Mouse (Mus musculus) lung, postnatal 10 days (tissue): Measurements from ENCODE around the gene Olfr541.
"Not testable (repeated sequence)": the region's sequence is repeated elsewhere in the genome, so short reads cannot be mapped to it uniquely, and the experiment has no call there.

Experiments used
- DNase-seq: peaks from one replicate; pipeline ENCODE4 v3.0.0; 2021

The Olfr541 gene

DNA sequence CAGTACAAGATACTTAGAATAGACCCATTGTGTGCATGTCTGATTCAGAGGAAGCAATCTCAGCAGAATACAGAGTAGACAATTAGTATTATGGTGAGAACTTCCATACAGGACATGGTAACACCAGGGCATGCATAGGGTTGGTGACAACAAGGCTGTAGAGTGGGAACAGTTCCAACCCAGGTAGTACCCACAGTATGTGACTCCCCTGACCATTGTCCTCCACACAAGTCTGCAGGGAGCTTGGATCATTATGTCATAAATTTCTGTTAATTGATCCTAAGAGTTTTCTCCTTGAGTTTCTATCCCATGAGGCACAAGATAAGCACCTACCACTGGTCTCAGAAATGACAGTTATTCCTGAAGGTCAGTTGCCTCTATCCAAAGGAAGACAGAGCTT lies at the start of gene Olfr541:
Gene Olfr541 (plus strand): TSS at position 301 of the 400 bp plus-strand sequence.
- no peak for DNase-seq

DNA sequence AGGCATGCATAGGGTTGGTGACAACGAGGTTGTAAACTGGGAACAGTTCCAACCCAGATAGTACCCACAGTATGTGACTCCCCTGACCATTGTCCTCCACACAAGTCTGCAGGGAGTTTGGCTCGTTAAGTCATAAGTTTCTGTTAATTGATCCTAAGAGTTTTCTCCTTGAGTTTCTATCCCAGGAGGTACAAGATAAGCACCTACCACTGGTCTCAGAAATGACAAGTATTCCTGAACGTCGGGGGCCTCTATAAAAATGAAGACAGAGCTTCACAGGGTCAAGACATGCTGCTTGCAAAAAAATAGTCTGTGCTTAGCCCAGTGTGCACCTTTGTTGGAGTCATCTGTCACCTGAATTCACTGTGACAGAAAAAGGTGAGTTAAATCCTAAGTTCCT lies 37.4 kb upstream of the Olfr541 start, which contains the start of gene Olfr539:
Gene Olfr539 (plus strand): TSS at position 301 of the 400 bp plus-strand sequence.
- DNase-seq: no peak

DNA sequence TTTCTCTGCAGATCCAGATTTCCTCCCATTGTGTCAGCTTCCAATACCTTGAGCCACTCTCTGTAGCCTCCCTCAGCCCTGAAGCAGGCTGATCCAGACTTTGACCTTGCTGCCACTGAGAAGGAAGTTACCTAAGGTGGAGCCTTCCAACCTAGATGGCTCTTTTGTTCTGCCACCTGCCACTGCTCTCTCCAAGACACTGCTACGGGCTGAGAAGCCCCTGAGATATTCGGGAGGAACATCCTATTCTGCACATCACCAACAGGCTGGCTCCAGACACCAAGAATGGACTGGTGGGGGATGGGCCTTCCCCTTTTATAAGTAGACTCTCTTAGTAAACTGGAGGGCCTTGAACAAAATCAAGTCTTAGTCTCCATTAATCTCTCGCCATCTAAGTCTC lies 26.4 kb upstream of the Olfr541 start:
- DNase-seq: not testable (repeated sequence)

DNA sequence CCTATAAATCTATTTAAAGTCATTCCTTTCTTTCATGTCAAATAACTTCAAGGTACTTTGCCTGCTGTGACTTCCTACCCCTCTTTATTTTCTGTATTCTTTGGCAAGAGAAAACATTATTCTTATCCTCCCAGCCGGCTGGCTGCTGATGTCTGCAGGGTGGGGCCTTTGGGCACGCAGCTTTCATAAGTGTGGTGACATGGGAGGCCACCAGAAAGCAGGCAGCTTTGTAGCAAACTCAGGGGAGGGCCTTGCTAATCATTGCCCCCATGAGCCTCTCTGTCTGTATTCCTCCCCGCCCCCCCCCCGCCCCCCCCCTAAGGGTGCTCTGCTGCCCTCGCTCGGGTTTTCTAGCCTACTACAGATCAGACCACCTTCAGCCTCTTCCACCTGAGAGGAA lies 21.2 kb upstream of the Olfr541 start:
- DNase-seq: no peak

DNA sequence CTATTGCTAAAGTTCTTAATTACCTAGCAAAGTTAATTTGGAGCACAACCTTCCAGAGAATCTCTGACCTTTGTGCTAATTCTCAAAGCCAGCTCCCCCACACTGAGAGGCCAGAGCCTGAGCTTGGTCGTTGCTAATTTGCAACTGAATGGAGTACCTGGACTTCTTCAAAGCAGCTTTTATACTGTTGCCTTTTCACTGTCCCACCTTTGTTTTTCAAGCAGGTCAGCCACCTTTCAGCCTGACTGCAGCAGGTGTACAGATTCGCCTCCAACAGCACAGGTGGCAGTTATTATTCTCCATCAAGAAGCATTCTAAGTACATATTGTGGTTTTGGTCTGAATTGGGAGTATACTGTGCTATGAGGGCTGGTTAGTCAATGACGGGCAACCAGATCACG lies 17.5 kb upstream of the Olfr541 start:
- not testable (repeated sequence) for DNase-seq

DNA sequence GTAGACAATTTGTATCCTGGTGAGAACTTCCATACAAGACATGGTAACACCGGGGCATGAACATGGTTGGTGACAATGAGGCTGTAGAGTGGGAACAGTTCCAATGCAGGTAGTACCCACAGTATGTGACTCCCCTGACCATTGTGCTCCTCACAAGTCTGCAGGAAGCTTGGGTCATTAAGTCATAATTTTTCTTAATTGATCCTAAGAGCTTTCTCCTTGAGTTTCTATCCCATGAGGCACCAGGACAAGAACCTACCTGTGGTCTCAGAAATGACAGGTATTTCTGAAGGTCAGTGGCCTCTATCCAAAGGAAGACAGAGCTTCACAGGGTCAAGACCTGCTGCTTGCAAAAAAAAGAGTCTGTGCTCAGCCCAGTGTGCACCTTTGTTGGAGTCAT lies 15.4 kb upstream of the Olfr541 start, which contains the start of gene Olfr45:
Gene Olfr45 (plus strand): TSS at position 301 of the 400 bp plus-strand sequence.
- DNase-seq: no peak

DNA sequence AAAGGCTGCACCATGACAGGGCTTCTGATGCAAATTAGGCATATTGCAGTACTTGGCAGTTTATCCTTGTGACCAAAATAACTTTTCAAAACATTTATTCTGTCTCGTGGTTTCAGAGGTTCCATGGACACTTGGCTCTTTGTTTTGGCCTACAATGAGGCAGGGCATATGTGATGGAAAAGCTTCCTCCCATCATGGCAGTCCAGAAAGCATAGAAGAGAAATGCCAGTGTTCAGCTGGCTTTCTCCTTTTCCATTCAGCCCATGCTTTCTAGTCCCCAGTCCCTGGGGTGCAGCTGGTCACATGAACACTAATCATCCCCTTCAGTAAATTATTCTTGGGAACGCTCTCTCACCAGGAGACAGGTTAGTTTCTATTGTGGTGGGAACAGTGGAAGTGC lies 9.3 kb downstream of the Olfr541 start:
- no peak for DNase-seq

DNA sequence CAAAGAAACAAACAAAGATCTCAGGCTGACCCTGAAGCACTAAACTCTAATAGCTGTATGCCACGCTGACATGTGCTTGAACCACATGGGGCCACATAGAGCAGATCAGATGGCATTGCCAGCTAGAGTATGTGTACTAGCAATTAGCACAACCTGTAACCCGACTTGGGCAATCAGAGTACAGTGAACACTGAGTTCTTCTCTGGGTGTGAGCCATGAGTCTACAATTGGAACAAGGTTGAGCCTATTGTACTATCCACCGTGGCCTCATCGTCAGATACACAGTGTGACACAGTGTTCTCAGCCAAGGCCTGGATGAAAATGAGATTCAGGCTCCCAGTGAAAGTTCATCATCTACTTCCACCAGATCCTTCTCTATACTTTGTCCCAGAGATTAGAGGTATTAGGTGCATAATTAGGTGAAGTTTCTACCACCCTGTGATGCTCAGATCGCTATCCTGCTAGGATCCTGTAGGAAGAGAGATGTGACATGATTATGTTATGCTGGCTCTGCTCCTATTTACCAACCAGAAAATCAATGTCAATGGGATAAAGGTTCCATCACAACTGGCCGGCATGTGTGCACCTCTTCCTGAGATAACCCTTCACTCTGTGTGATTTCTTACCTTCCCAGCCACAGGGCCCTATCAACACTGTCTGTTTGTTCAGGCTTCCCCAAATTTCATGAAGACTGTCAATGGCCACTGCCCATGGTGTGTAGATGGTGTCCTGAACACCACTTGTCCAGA lies 10.6 kb downstream of the Olfr541 start:
- no peak for DNase-seq

DNA sequence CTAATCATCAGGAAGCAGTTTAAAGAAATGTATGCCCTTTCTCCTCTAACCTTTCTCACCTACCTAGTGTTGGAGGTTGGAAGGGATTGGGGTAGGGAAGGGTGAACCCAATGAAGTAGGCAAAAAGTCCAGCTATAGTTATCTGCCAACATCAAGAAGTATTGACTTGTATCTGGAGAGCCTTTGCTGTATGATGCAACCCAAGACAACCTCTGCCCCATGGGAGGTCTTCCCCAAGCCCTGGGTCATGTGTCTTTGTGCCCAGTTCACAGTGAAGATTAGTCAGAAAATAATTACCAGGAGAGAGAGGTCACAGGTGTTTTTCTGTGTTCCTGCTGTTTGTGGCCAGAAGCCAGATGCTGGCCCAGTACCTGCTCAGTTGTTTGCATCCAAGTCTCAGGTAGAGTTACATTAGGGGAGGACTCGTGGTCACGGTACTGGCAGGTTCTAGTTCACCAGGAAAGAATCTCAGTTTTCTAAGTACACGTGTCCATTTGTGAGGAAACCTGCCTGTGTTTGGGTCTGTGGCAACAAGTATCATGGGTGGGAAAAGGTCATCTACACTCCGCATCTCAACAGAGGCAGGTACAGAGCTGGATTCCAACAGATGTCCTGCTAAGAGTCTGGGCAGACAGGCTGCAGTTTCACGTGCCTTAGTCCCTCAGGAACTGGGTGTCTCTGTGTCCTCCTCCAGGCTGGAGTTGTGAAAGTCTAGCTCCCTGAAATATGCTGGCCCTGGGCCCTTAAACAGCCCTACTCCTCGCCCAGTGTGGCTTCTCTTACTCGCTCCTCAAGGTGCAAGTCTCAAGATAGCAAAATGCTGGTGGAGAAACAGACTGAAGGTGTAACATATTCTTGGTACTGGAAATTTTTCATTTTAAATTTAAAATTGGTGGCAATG lies 20.3 kb downstream of the Olfr541 start:
- DNase-seq: no peak

DNA sequence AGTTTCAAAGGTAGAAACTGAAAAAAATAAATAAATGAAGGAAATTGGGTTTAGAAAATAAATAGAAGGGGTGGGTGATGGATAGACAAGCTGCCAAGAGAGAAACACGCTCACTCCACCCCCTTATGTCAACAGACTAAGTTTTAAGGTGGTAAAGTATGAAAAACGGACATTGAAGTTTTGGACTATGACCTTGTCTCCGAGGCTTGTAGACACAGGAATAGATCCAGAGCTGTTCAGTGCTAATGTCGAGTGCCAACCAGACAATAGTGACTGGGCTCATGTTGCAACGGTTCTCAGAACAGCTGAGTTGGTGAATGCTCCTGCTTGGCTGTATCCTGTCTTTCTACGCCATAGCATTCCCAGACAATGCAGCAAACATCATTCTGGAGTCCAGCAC lies 24.0 kb downstream of the Olfr541 start:
- no peak for DNase-seq

DNA sequence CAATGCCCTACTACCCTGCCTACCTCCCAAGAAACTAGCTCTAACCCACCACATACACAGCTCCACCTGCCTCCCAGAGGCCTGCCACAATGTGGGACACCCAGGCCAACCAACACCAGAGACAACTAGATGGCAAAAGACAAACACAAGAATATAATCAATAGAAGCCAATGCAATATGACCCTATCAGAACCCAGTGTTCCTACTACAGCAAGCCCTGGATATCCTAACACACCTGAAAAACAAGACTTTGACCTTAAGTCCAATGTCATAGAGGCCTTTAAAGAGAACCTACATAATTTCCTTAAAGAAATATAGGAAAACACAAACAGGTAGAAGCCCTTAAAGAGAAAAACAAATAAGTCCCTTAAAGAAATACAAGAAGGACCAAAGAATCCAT lies 28.5 kb downstream of the Olfr541 start:
- no peak for DNase-seq

DNA sequence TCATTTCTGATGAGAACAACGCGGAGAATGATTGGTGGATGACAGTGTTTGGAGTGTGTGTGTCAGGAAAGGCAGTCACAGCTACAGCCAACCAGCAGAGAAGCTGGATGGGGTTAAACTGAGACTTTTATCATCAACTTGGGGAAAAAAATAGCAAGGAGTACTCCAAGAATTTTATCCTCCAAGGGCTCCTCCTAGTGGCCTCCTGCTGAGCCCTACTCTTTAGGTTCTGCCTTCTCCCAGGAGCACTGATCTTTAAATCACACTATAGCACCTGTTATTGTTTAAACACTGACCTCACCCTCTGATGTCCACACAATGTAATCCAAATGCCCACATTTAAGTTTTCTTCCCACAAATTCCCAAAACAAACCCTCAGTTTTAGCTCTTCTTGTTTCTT lies 36.1 kb downstream of the Olfr541 start:
- no peak for DNase-seq

DNA sequence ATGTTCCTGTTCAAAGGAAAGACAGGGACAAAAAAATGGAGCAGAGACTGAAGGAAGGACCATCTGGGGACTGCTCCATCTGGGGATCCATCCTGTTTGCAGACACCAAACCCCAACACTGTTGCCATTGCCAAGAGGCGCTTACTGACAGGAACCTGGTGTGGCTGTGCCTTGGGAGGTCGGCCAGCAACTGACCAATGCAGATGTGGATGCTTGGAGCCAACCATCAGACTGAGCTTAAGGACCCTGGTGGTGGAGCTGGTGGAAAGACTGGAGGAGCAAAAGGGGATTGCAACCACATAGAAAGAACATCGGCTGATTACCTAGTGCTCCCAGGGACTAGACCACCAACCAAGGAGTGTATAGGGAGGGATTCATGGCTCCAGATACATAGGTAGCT lies 50.3 kb downstream of the Olfr541 start:
- no peak for DNase-seq

DNA sequence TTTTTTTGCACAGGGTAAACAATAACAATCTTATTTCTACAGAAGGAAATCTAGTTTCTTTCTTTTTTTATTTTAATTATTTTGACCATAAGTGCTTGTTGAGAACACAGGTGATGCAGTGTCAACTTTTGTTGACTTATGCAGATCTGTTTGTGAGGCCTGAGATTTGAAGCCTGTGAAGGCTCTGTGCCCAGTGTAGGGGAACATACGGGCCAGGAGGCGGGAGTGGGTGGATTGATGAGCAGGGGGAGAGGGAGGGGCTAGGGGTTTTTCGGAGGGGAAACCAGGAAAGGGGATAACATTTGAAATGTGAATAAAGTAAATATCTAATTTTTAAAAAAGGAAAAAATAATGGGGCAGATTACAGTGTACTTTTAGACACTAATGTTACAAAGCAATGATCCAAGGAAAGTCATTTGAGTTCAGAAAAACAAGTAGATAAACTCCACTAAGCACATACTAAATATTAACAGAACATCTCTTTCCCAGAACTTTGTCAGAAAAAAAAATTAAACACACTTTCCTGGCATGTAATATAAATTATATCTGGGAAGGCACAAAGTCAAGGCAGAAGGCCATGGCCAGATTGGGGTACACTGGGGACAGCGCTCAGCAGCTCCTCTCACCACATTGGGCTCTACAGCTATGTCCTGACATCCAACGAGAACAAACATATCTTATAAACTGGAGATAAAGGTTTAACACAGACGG lies 51.2 kb downstream of the Olfr541 start:
- DNase-seq: no peak

DNA sequence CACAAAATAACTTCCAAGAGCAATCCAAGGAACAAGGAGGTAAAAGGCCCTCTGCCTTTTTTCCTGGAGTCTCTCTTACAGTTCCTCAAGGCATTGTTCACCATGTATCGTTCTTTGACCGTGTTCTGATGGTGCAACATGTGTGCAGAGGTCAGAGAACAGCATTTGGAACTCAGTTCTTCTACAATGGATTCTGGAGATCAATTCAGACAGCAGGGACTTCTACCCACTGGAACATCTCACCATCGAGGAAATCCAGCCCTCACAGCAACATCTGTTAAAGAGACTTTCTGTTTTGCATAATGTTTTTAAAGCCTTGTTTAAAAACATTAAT lies 51.7 kb downstream of the Olfr541 start:
- no peak for DNase-seq

DNA sequence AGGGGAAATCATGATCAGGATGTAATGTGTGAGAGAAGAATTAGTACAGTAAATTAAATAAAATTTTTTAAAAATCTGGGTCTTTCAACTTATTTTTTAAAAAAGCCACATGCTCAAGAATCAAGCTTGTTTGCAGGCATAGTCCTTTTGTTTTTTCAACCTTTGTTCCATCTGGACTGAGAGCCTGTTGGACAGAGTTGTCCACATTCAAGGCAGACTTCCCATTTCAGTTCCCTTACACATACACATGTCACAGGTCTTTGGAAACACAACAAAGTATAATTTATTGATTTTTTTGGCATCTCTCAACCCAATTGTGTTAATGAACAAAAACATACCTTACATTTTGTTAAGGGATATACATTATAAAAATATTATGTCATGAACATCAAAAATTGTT lies 57.5 kb downstream of the Olfr541 start:
- DNase-seq: no peak
